12 mouse cellular contexts compared by ENCODE assay signal in the genomic region with DNA sequence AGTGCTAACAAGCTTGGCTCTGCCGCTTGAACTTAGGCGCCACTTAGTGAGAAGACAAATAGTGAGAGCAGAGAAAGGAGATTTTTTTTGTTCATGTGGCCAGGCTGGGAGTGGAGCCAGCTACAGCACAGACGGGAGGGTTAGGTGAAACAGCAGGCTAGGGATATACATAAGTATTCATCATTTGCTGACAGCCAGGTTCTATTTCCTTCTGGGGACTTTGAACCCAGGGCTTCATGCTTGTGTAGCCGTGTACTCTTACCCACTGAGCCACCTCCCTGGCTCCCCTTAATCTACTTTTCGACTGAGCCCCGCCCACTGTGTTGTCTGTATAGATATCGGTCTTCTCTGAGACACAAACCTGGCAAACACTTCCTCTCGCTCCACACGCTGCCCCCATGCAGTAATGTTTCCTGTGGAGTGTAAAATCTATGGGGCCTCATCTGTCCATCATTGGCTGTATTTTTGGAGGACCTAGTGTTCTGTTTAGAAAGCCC. TPM values are rescaled to one million over a fixed set of nuclear protein-coding genes. Genes with fewer than 3 reads are reported as not detected.
DNase-seq lines count a peak whose midpoint lies in the region; ATAC-seq lines count a peak whose summit lies in the region.
"Had no signal": no experiment of that assay in that cellular context is flagged by ENCODE, and none has a peak within 500 bp of the region (broad histone marks: within the 10 kb centered on the region; RNA-seq: fewer than 3 reads in every experiment).

No protein-coding gene starts in this region.

- no peak for DNase-seq in hindbrain, embryonic 14.5 days (ENCODE audit: low spot score)
- DNase-seq in MEL-GATA-1-ER (ENCODE audit: extremely low read depth, low read depth): peak; percentile 74
- DNase-seq in right cerebral cortex, postnatal 14 days: no peak
- no peak for DNase-seq in heart, adult 8-10 months (ENCODE audit: low spot score)
- DNase-seq in layer of hippocampus, adult 8-10 months (ENCODE audit: low spot score in 2 of 2): no peak

- H3K9me3 ChIP-seq in hindbrain, embryonic 15.5 days: no peaks in the 10 kb centered on the region
- H3K9me3 ChIP-seq in hindbrain, embryonic 14.5 days (ENCODE audit: control insufficient read depth, low read length): no peaks in the 10 kb centered on the region
- H3K9me3 ChIP-seq in liver, embryonic 16.5 days (replicated peaks; ENCODE audit: control insufficient read depth, low read length): no peaks in the 10 kb centered on the region

- H3K27ac ChIP-seq in hindbrain, embryonic 15.5 days (replicated peaks): no peak overlapping the region; the same call in 1 of the 2 replicates
- H3K27ac ChIP-seq in hindbrain, embryonic 14.5 days: no peak overlapping the region
- H3K27ac ChIP-seq in liver, embryonic 16.5 days (ENCODE audit: low read length): peak overlapping the region; percentile 83
- H3K27ac ChIP-seq: gastrocnemius, adult 2 months had no signal

- no peaks in the 10 kb centered on the region for H3K36me3 ChIP-seq in hindbrain, embryonic 15.5 days
- H3K36me3 ChIP-seq in hindbrain, embryonic 14.5 days (replicated peaks; ENCODE audit: control insufficient read depth, insufficient read depth): no peaks in the 10 kb centered on the region
- no peaks in the 10 kb centered on the region for H3K36me3 ChIP-seq in liver, embryonic 16.5 days (ENCODE audit: control insufficient read depth, insufficient read depth)

- H3K4me3 ChIP-seq in hindbrain, embryonic 15.5 days: no peak overlapping the region
- no peak overlapping the region for H3K4me3 ChIP-seq in hindbrain, embryonic 14.5 days (replicated peaks; ENCODE audit: low read length)
- H3K4me3 ChIP-seq in liver, embryonic 16.5 days (ENCODE audit: low read depth, low read length): no peak overlapping the region
- H3K4me3 ChIP-seq: gastrocnemius, adult 2 months had no signal

- H3K27me3 ChIP-seq in hindbrain, embryonic 15.5 days: no peaks in the 10 kb centered on the region
- H3K27me3 ChIP-seq in hindbrain, embryonic 14.5 days (ENCODE audit: control insufficient read depth, insufficient read depth, low read length): no peaks in the 10 kb centered on the region
- no peaks in the 10 kb centered on the region for H3K27me3 ChIP-seq in liver, embryonic 16.5 days (ENCODE audit: control insufficient read depth, insufficient read depth, low read depth, low read length)

- 40% methylated on average over 9 of the region's 9 CpGs for WGBS in hindbrain, embryonic 15.5 days
- WGBS in hindbrain, embryonic 14.5 days: 48% methylated on average over 9 of the region's 9 CpGs
- WGBS in liver, embryonic 16.5 days (ENCODE audit: insufficient replicate concordance): 17% methylated on average over 9 of the region's 9 CpGs

- H3K9ac ChIP-seq in hindbrain, embryonic 15.5 days: no peak overlapping the region
- no peak overlapping the region for H3K9ac ChIP-seq in hindbrain, embryonic 14.5 days
- H3K9ac ChIP-seq in liver, embryonic 16.5 days (ENCODE audit: low read depth, low read length): peak overlapping the region; percentile 37

- peak overlapping the region; percentile 11; the same call in 1 of the 2 replicates for H3K4me2 ChIP-seq in hindbrain, embryonic 15.5 days
- no peak overlapping the region for H3K4me2 ChIP-seq in hindbrain, embryonic 14.5 days (replicated peaks)
- peak overlapping the region; percentile 40 for H3K4me2 ChIP-seq in liver, embryonic 16.5 days (ENCODE audit: low read depth, low read length)

- H3K4me1 ChIP-seq in hindbrain, embryonic 15.5 days (replicated peaks): no peaks in the 10 kb centered on the region
- no peaks in the 10 kb centered on the region for H3K4me1 ChIP-seq in hindbrain, embryonic 14.5 days (replicated peaks; ENCODE audit: control insufficient read depth, insufficient read depth, low read length)
- H3K4me1 ChIP-seq in liver, embryonic 16.5 days (ENCODE audit: control insufficient read depth, low read depth, low read length): peaks cover 23% of the 10 kb centered on the region

- peak; percentile 56; the same call in 1 of the 2 replicates for ATAC-seq in hindbrain, embryonic 15.5 days (ENCODE audit: low FRiP score, low read depth)
- no peak for ATAC-seq in hindbrain, embryonic 14.5 days (ENCODE audit: low FRiP score)
- peak; percentile 51 for ATAC-seq in common myeloid progenitor, adult 5-6 weeks (replicated peaks; ENCODE audit: low read depth, poor library complexity, severe bottlenecking)
- ATAC-seq in liver, embryonic 16.5 days (ENCODE audit: low read depth): peak; percentile 90

RNA-seq across cellular contexts. Expression of gene Slc25a1, which starts 11.3 kb away (rescaled TPM):
- 193 and 203 TPM in 2 replicates for polyA plus RNA-seq in hindbrain, embryonic 15.5 days (2015; fragmentation: Nextera tagmentation; extraction: Ambion mirVana)
- 175 and 176 TPM in 2 replicates for polyA plus RNA-seq in hindbrain, embryonic 14.5 days (2014; fragmentation: Nextera tagmentation; extraction: Ambion mirVana)
- 58.6 and 63.7 TPM in 2 replicates for total RNA-seq in common myeloid progenitor, adult 5-6 weeks (2017)
- 55.8 and 63.5 TPM in 2 replicates for polyA plus RNA-seq in liver, embryonic 16.5 days (2015; fragmentation: Nextera tagmentation; extraction: Ambion mirVana)
- total RNA-seq in heart, adult 8-10 months (2022): 1 to 10 TPM; 4.6 to 7.9 (median 7.2) TPM
- 10 to 100 TPM; 37.8 to 57.7 (median 47.1) TPM for total RNA-seq in layer of hippocampus, adult 8-10 months (2022)

RNA-seq across cellular contexts. Expression of gene Gsc2, which starts 24.4 kb away (rescaled TPM):
- polyA plus RNA-seq in hindbrain, embryonic 15.5 days (2015; fragmentation: Nextera tagmentation; extraction: Ambion mirVana): 1.1 and 1.2 TPM in 2 replicates
- polyA plus RNA-seq in hindbrain, embryonic 14.5 days (2014; fragmentation: Nextera tagmentation; extraction: Ambion mirVana): 0.44 and 1.1 TPM in 2 replicates
- not detected in 2 replicates for total RNA-seq in common myeloid progenitor, adult 5-6 weeks (2017)
- polyA plus RNA-seq in liver, embryonic 16.5 days (2015; fragmentation: Nextera tagmentation; extraction: Ambion mirVana): not detected in 2 replicates
- not detected for total RNA-seq in heart, adult 8-10 months (2022)
- not detected for total RNA-seq in layer of hippocampus, adult 8-10 months (2022)
- total RNA-seq: adrenal gland, adult 2 months; gastrocnemius, adult 2 months; left cerebral cortex, postnatal 25 days had no signal
- polyA plus RNA-seq: adrenal gland, adult 2 months; kidney, embryonic 14.5 days had no signal

RNA-seq across cellular contexts. Expression of gene Ess2, which starts 28.2 kb away (rescaled TPM):
- polyA plus RNA-seq in hindbrain, embryonic 15.5 days (2015; fragmentation: Nextera tagmentation; extraction: Ambion mirVana): 42.5 and 49.6 TPM in 2 replicates
- polyA plus RNA-seq in hindbrain, embryonic 14.5 days (2014; fragmentation: Nextera tagmentation; extraction: Ambion mirVana): 38.9 and 41.0 TPM in 2 replicates
- 14.4 and 37.0 TPM in 2 replicates for total RNA-seq in common myeloid progenitor, adult 5-6 weeks (2017)
- 9.1 and 9.4 TPM in 2 replicates for polyA plus RNA-seq in liver, embryonic 16.5 days (2015; fragmentation: Nextera tagmentation; extraction: Ambion mirVana)
- 10 to 100 TPM in 1 of 4 experiments, 1 to 10 TPM in 3; 8.0 to 10.1 (median 9.6) TPM for total RNA-seq in heart, adult 8-10 months (2022)
- 10 to 100 TPM; 28.5 to 33.3 (median 30.7) TPM for total RNA-seq in layer of hippocampus, adult 8-10 months (2022)

RNA-seq across cellular contexts. Expression of gene Tssk2, which starts 40.9 kb away (rescaled TPM):
- not detected in 2 replicates for polyA plus RNA-seq in hindbrain, embryonic 15.5 days (2015; fragmentation: Nextera tagmentation; extraction: Ambion mirVana)
- polyA plus RNA-seq in hindbrain, embryonic 14.5 days (2014; fragmentation: Nextera tagmentation; extraction: Ambion mirVana): not detected in 2 replicates
- total RNA-seq in common myeloid progenitor, adult 5-6 weeks (2017): not detected in 2 replicates
- polyA plus RNA-seq in liver, embryonic 16.5 days (2015; fragmentation: Nextera tagmentation; extraction: Ambion mirVana): not detected in 2 replicates
- total RNA-seq in heart, adult 8-10 months (2022): under 1 TPM in 1 of 4 experiments, not detected in 3; 0.20 TPM
- total RNA-seq in layer of hippocampus, adult 8-10 months (2022): not detected
- total RNA-seq: adrenal gland, adult 2 months; gastrocnemius, adult 2 months; left cerebral cortex, postnatal 25 days had no signal
- polyA plus RNA-seq: adrenal gland, adult 2 months; kidney, embryonic 14.5 days had no signal

RNA-seq across cellular contexts. Expression of gene Vpreb2, which starts 40.9 kb away (rescaled TPM):
- not detected in 2 replicates for polyA plus RNA-seq in hindbrain, embryonic 15.5 days (2015; fragmentation: Nextera tagmentation; extraction: Ambion mirVana)
- not detected in 2 replicates for polyA plus RNA-seq in hindbrain, embryonic 14.5 days (2014; fragmentation: Nextera tagmentation; extraction: Ambion mirVana)
- total RNA-seq in common myeloid progenitor, adult 5-6 weeks (2017): not detected in 2 replicates
- polyA plus RNA-seq in liver, embryonic 16.5 days (2015; fragmentation: Nextera tagmentation; extraction: Ambion mirVana): 2.3 and 2.5 TPM in 2 replicates
- not detected for total RNA-seq in heart, adult 8-10 months (2022)
- not detected for total RNA-seq in layer of hippocampus, adult 8-10 months (2022)
- total RNA-seq: adrenal gland, adult 2 months; gastrocnemius, adult 2 months; left cerebral cortex, postnatal 25 days had no signal
- polyA plus RNA-seq: adrenal gland, adult 2 months; kidney, embryonic 14.5 days had no signal
